Mouse (Mus musculus) midbrain, embryonic 13.5 days (tissue): Measurements from ENCODE around the gene Krt87. TPM values are rescaled to one million over a fixed set of nuclear protein-coding genes. Genes with fewer than 3 reads are reported as not detected.
A peak's percentile ranks its signal among the peaks of the same experiment; 100 is the strongest.

Source experiments
- ATAC-seq: fragments of 200-750 bp; cut with Nextera tagmentation; 2 replicates; pipeline ENCODE4 v1.8.0; 2017; ENCODE audit warnings: mild to moderate bottlenecking, moderate TSS enrichment, moderate library complexity
- H3K27ac ChIP-seq: fragments of 300-500 bp; sonication (generic); 2 replicates; pipeline ENCODE4 v1.5.1; 2015; ENCODE audit warnings: inconsistent platforms, mild to moderate bottlenecking, moderate library complexity
- H3K27me3 ChIP-seq: fragments of 300-500 bp; sonication (generic); 2 replicates; pipeline ENCODE4 v1.6.1; 2015; ENCODE audit warnings: mild to moderate bottlenecking, inconsistent platforms
- H3K36me3 ChIP-seq: fragments of 300-500 bp; sonication (generic); 2 replicates; pipeline ENCODE4 v1.6.1; 2015; ENCODE audit warnings: mild to moderate bottlenecking, inconsistent platforms
- H3K4me1 ChIP-seq: fragments of 300-500 bp; sonication (generic); replicated peaks from 2 replicates; pipeline ENCODE4 v1.6.1; 2015; ENCODE audit warnings: inconsistent platforms
- H3K4me2 ChIP-seq: fragments of 300-500 bp; sonication (generic); replicated peaks from 2 replicates; pipeline ENCODE4 v1.6.1; 2015; ENCODE audit warnings: moderate library complexity, mild to moderate bottlenecking, inconsistent platforms
- H3K4me3 ChIP-seq: fragments of 300-500 bp; sonication (generic); replicated peaks from 2 replicates; pipeline ENCODE4 v1.5.1; 2015; ENCODE audit warnings: mild to moderate bottlenecking, inconsistent platforms
- H3K9ac ChIP-seq: fragments of 300-500 bp; sonication (generic); replicated peaks from 2 replicates; pipeline ENCODE4 v1.6.1; 2015; ENCODE audit warnings: mild to moderate bottlenecking, inconsistent platforms
- H3K9me3 ChIP-seq: fragments of 300-500 bp; sonication (generic); 2 replicates; pipeline ENCODE4 v1.6.1; 2016; ENCODE audit warnings: mild to moderate bottlenecking, inconsistent platforms
- WGBS: fragments of 180-500 bp; shearing (Covaris S2); methylation state at CpG from one replicate; pipeline ENCODE4 v1.1.7; 2015; 5-methylcytosine and 5-hydroxymethylcytosine counted together
- polyA plus RNA-seq: library from polyadenylated mRNA; unstranded; fragments of >200 nt; fragmentation: Nextera tagmentation; extraction: Ambion mirVana; gene quantifications from 2 replicates; pipeline ENCODE4 v1.2.1, GENCODE M21; 2015

Krt87 gene
- 0.17 and 0.19 TPM in 2 replicates for polyA plus RNA-seq

GRCm38 (mm10) chr15:101438555-101438954, at the start of gene Krt87:
TSS of gene Krt87 (minus strand) at chr15:101438804.
- Histone ChIP-seq H3K27ac (no peak within 1 kb of the TSS), H3K27me3 (peaks cover 35% of the 10 kb centered on the region), H3K9ac (peak within 1 kb of the TSS; percentile 50), H3K4me2 (peak within 1 kb of the TSS; percentile 68), H3K9me3 (no peaks in the 10 kb centered on the region), H3K4me1 (peaks cover 8% of the 10 kb centered on the region), H3K36me3 (no peaks in the 10 kb centered on the region), H3K4me3 (peak within 1 kb of the TSS; percentile 43)
- no peak for ATAC-seq
- under 1% methylated on average over 34 of the region's 34 CpGs for WGBS

GRCm38 (mm10) chr15:101485911-101486635, 47.5 kb upstream of the Krt87 start:
- H3K9me3 ChIP-seq = no peaks in the 10 kb centered on the region
- no peaks in the 10 kb centered on the region for H3K27me3 ChIP-seq
- 85% methylated on average over 11 of the region's 11 CpGs for WGBS
- no peak for ATAC-seq
- H3K4me3 ChIP-seq = no peak overlapping the region
- H3K36me3 ChIP-seq = no peaks in the 10 kb centered on the region
- H3K4me2 ChIP-seq = no peak overlapping the region
- H3K4me1 ChIP-seq = no peaks in the 10 kb centered on the region
- H3K9ac ChIP-seq = no peak overlapping the region
- no peak overlapping the region for H3K27ac ChIP-seq

GRCm38 (mm10) chr15:101484939-101485338, 46.3 kb upstream of the Krt87 start:
- no peak overlapping the region for H3K4me3 ChIP-seq
- no peak overlapping the region for H3K9ac ChIP-seq
- no peaks in the 10 kb centered on the region for H3K4me1 ChIP-seq
- H3K9me3 ChIP-seq = no peaks in the 10 kb centered on the region
- no peak overlapping the region for H3K27ac ChIP-seq
- H3K4me2 ChIP-seq = no peak overlapping the region
- no peaks in the 10 kb centered on the region for H3K27me3 ChIP-seq
- 83% methylated on average over 1 of the region's 1 CpGs for WGBS
- no peak for ATAC-seq
- H3K36me3 ChIP-seq = no peaks in the 10 kb centered on the region

DNA sequence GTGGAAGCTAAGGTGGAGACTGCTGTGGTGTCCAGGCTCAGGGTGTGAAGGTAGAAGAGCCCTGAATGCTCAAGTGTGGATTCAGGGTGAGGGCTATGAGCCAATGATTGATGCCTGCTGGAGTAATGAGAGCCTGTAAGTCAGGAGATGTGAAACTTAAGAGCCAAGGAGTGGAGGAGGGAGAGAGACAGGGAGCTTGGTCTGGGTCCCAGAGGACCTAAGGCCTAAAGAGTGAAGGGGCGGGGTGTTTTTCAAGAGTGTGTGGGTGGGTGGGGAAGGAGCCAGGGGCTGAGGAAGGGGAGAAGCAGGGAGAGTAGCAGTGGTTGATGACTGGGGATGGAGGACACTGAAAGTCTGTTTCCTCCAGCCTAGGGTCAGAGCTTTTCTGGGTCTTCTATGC, 45.0 kb upstream of the Krt87 start:
- Histone ChIP-seq H3K9me3 (no peaks in the 10 kb centered on the region), H3K9ac (no peak overlapping the region), H3K4me1 (peaks cover 11% of the 10 kb centered on the region), H3K4me2 (no peak overlapping the region), H3K27me3 (0 out of 2 replicates have a peak, but pooled peaks cover under 1% of the 10 kb centered on the region), H3K4me3 (no peak overlapping the region), H3K27ac (no peak overlapping the region), H3K36me3 (no peaks in the 10 kb centered on the region)
- no peak for ATAC-seq
- 95% methylated on average over 1 of the region's 1 CpGs for WGBS

GRCm38 (mm10) chr15:101482056-101482455, 43.5 kb upstream of the Krt87 start:
- WGBS = 42% methylated on average over 4 of the region's 4 CpGs
- peaks cover 9% of the 10 kb centered on the region; the same call in 1 of the 2 replicates for H3K27me3 ChIP-seq
- H3K27ac ChIP-seq = no peak overlapping the region
- H3K4me2 ChIP-seq = no peak overlapping the region
- H3K36me3 ChIP-seq = no peaks in the 10 kb centered on the region
- H3K9me3 ChIP-seq = no peaks in the 10 kb centered on the region
- no peak for ATAC-seq
- H3K4me3 ChIP-seq = no peak overlapping the region
- H3K4me1 ChIP-seq = peaks cover 11% of the 10 kb centered on the region
- H3K9ac ChIP-seq = no peak overlapping the region

DNA sequence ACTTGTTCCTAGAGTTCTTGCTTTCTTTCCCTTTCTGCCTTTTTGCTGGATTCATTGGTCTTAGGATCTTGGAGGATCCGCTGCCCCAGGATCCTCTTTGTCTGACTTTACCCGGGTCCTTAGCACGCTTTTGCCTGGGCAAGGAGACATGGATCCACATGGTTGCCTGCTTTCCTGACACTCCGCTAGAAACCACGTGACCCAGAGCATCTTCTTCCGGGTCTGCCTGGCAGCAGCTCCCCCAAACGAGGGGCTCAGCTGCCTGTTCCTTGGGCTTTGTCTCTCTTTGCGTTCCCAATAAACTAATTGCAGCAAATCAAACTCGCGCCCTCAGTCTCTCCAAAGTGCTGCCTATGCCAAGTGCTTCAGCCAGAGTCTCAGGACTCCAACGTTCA, 41.1 kb upstream of the Krt87 start:
- Histone ChIP-seq H3K36me3 (no peaks in the 10 kb centered on the region), H3K4me2 (peak overlapping the region; percentile 69), H3K4me3 (peak overlapping the region; percentile 38), H3K9me3 (no peaks in the 10 kb centered on the region), H3K4me1 (peaks cover 11% of the 10 kb centered on the region), H3K27ac (no peak overlapping the region), H3K27me3 (peaks cover 13% of the 10 kb centered on the region; the same call in 1 of the 2 replicates), H3K9ac (no peak overlapping the region)
- peak; percentile 56; the same call in 1 of the 2 replicates for ATAC-seq
- WGBS = 31% methylated on average over 11 of the region's 11 CpGs

GRCm38 (mm10) chr15:101479007-101479665, 40.5 kb upstream of the Krt87 start:
- peaks cover 11% of the 10 kb centered on the region for H3K4me1 ChIP-seq
- H3K27ac ChIP-seq = no peak overlapping the region
- H3K4me2 ChIP-seq = peak overlapping the region; percentile 69
- H3K9ac ChIP-seq = peak overlapping the region; percentile 52
- 8% methylated on average over 31 of the region's 31 CpGs for WGBS
- ATAC-seq = peak; percentile 60; the same call in 1 of the 2 replicates
- no peaks in the 10 kb centered on the region for H3K9me3 ChIP-seq
- H3K4me3 ChIP-seq = peak overlapping the region; percentile 38
- H3K36me3 ChIP-seq = no peaks in the 10 kb centered on the region
- peaks cover 13% of the 10 kb centered on the region; the same call in 1 of the 2 replicates for H3K27me3 ChIP-seq

GRCm38 (mm10) chr15:101472952-101473528, 34.4 kb upstream of the Krt87 start, which contains the start of gene Krt86:
TSS of gene Krt86 (plus strand) at chr15:101473478.
- Histone ChIP-seq H3K4me1 (no peaks in the 10 kb centered on the region), H3K9ac (no peak within 1 kb of the TSS), H3K4me3 (no peak within 1 kb of the TSS), H3K36me3 (no peaks in the 10 kb centered on the region), H3K9me3 (no peaks in the 10 kb centered on the region), H3K4me2 (no peak within 1 kb of the TSS), H3K27ac (no peak within 1 kb of the TSS), H3K27me3 (peaks cover 10% of the 10 kb centered on the region; the same call in 1 of the 2 replicates)
- WGBS = 43% methylated on average over 10 of the region's 10 CpGs
- no peak for ATAC-seq

- Histone ChIP-seq H3K4me1 (no peaks in the 10 kb centered on the region), H3K27me3 (no peaks in the 10 kb centered on the region), H3K27ac (no peak overlapping the region), H3K4me3 (no peak overlapping the region), H3K9ac (no peak overlapping the region), H3K9me3 (no peaks in the 10 kb centered on the region), H3K4me2 (no peak overlapping the region), H3K36me3 (no peaks in the 10 kb centered on the region)
- no peak for ATAC-seq
- WGBS = 95% methylated on average over 4 of the region's 4 CpGs
Measured at GRCm38 (mm10) chr15:101469093-101469492, 30.5 kb upstream of the Krt87 start.

DNA sequence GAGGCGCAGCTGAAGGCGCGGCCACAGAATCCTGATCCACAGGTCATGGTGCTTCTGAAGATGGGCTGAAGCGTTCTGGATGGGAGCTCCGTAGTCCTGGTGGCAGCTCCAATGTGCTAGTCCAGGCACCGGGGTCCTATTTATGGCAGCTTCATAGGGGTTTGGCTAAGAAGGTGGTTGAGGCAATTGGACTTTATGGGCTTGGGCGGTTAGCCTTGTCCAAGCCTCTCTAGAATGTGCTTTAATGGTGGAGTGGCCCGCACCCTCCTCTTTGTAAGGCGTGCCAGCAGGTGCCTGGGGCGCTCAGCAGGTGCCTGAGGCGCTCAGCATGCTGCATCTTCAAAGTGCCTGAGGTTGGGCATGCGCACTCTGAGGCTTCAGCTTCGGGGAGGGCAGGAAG, 25.0 kb upstream of the Krt87 start, which contains the start of gene Krt81:
Krt81 (minus strand) TSS at position 101 of the 400 bp plus-strand sequence.
- ATAC-seq = no peak
- 83% methylated on average over 13 of the region's 13 CpGs for WGBS
- H3K36me3 ChIP-seq = no peaks in the 10 kb centered on the region

GRCm38 (mm10) chr15:101459283-101459682, 20.7 kb upstream of the Krt87 start:
- H3K27me3 ChIP-seq = no peaks in the 10 kb centered on the region

More for the DNA sequence above, 25.0 kb upstream of the Krt87 start, which contains the start of gene Krt81:
- Histone ChIP-seq H3K9me3 (no peaks in the 10 kb centered on the region), H3K9ac (no peak within 1 kb of the TSS), H3K4me2 (no peak within 1 kb of the TSS), H3K4me3 (no peak within 1 kb of the TSS), H3K4me1 (peaks cover 6% of the 10 kb centered on the region), H3K27ac (no peak within 1 kb of the TSS), H3K27me3 (no peaks in the 10 kb centered on the region)

More at GRCm38 (mm10) chr15:101459283-101459682, 20.7 kb upstream of the Krt87 start:
- H3K9me3 ChIP-seq = 0 out of 2 replicates have a peak, but pooled peaks cover 2% of the 10 kb centered on the region
- H3K27ac ChIP-seq = no peak overlapping the region
- no peaks in the 10 kb centered on the region for H3K36me3 ChIP-seq
- H3K4me1 ChIP-seq = peaks cover 10% of the 10 kb centered on the region
- no peak for ATAC-seq
- H3K4me3 ChIP-seq = no peak overlapping the region
- H3K4me2 ChIP-seq = no peak overlapping the region
- 79% methylated on average over 14 of the region's 14 CpGs for WGBS
- H3K9ac ChIP-seq = no peak overlapping the region
